Mouse (Mus musculus): Measurements from ENCODE around the gene Gm21292. TPM values are rescaled to one million over a fixed set of nuclear protein-coding genes. Genes with fewer than 3 reads are reported as not detected.
"Not testable (repeated sequence)": the region's sequence is repeated elsewhere in the genome, so short reads cannot be mapped to it uniquely, and the experiment has no call there.

Gm21292 gene
- not detected in 2 replicates for polyA plus RNA-seq (2015; fragmentation: Nextera tagmentation; extraction: Ambion mirVana)

DNA sequence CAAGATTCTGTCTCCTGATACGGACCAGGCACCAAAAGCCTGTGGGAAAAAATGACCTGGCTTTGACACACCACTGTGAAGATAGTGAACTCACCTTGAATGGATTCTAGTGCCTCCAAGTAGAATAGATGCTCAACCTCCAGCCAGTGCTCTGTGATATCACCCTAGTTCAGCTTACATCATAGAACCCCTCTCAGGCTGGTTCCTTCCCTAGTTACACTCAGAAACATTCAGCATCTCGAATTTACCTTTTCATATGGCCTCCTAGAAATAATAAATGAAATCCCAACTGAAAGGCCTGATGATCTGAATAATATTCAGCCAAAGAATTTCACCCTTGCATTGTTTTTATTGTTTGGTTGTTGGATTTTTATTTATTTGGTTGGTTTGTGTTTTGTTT, at the start of gene Gm21292:
Gm21292 (minus strand) TSS at position 101 of the 400 bp plus-strand sequence.
- WGBS = 17% methylated on average over 1 of the region's 2 CpGs
- H3K27ac ChIP-seq (ENCODE audit: low read length); H3K4me3 ChIP-seq (replicated peaks; ENCODE audit: low read length); H3K4me1 ChIP-seq (ENCODE audit: control insufficient read depth, insufficient read depth, low read length); ATAC-seq (ENCODE audit: insufficient read depth, low FRiP score); H3K27me3 ChIP-seq (ENCODE audit: control insufficient read depth, insufficient read depth, low read length); H3K9ac ChIP-seq (ENCODE audit: low read length); H3K36me3 ChIP-seq (ENCODE audit: control insufficient read depth, insufficient read depth, low read length); H3K4me2 ChIP-seq (ENCODE audit: low read depth, low read length); H3K9me3 ChIP-seq (replicated peaks; ENCODE audit: control insufficient read depth, low read length): not testable (repeated sequence)

Other genes starting within 250 kb of the Gm21292 start
- gene Gm21721, start 68.3 kb upstream of the Gm21292 start, polyA plus RNA-seq (2015; fragmentation: Nextera tagmentation; extraction: Ambion mirVana) = not detected in 2 replicates
- not detected in 2 replicates for gene Gm21812, start 213.3 kb upstream of the Gm21292 start, polyA plus RNA-seq (2015; fragmentation: Nextera tagmentation; extraction: Ambion mirVana)